Mouse (Mus musculus): Measurements from ENCODE around the gene Pdzrn3.

Pdzrn3 gene

DNA sequence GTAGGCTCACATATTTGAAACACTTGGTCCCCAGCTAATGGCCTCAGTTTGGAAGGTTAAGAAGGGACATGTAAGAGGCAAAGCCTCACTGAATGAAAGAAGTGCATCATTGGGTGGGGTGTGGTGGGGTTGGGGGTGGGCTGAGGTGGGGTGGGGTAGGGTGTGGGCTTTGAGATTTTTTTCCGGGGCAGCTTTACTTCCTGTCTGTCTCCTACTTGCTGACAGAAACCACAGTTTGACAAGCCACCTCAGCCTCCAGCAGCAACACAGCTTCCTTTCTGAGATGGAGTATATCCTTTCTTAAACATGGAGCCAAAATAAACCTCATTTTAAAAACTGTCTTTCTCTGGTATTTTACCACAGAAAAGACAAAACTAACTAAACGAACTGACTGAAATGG lies 87.5 kb downstream of the Pdzrn3 start:
- DNase-seq (ENCODE audit: low spot score in 2 of 2), result no peak

DNA sequence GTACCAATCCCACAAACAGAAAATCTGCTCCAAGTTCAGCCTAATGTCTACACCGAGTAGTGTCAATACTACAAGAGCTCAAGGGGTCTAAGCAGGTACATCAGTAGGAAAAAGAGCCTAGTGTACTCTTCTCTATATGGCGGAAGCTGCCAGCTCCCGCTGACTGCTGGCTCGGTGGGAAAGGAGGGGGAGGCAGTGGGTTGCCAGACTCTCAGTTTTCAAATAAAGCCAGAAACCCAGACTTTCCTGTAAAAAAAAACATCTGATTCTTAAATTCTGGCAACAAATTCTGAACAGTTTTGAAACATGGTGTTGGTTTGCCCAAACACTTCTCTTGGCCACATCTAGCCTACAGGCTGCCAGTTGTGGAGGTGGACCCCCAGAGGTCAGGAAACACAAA lies 88.3 kb downstream of the Pdzrn3 start:
- peak in 1 of 2 experiments; percentile 35 for DNase-seq (ENCODE audit: low spot score in 2 of 2)

DNA sequence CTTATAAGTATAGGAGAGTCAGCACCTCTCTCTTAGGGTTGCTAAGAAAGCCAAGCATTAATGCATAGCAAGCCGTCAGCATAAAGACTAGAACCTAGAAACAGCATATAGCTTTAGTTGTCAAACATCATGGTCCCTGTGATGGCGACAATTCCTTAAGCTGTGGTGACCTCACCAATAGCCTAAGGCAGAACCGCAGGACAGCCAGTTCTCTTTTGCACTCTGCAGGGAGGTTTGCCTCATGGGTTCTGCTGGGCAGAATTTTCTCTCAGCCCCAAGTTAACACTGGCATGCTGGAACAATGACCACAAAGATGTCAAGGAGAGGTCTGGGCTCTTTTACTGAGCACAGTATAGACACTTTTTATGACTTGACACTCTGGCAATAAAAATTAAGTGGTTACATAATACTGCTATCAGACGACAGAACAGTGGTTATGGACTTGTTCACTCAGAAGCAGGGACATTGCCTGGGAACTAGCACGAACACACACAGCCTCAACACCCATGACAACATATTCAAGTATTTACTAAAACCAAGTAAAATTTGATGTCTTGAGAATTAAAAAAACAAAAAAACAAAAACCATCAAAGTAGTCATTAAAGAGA lies 90.0 kb downstream of the Pdzrn3 start:
- DNase-seq (ENCODE audit: low spot score in 2 of 2), result no peak

DNA sequence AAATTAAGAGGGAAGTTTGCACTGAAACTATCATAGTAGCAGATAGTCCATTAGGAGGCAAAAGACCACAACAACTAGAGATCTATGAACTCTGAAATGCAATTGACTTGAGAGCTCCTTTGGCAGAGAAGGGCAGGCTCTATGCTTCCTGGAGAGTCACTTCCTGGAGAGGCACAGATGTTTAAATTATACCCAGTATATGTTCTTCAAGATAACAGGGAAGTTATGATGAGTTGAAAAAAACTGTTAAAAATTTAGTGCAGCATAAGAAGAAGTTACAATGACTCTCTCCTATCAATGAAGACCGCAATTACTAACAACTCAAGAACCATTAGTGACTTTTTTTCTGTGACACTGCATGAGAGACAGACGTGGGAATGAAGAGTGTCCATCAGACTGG lies 90.6 kb downstream of the Pdzrn3 start:
- DNase-seq (ENCODE audit: low spot score in 2 of 2), result no peak

DNA sequence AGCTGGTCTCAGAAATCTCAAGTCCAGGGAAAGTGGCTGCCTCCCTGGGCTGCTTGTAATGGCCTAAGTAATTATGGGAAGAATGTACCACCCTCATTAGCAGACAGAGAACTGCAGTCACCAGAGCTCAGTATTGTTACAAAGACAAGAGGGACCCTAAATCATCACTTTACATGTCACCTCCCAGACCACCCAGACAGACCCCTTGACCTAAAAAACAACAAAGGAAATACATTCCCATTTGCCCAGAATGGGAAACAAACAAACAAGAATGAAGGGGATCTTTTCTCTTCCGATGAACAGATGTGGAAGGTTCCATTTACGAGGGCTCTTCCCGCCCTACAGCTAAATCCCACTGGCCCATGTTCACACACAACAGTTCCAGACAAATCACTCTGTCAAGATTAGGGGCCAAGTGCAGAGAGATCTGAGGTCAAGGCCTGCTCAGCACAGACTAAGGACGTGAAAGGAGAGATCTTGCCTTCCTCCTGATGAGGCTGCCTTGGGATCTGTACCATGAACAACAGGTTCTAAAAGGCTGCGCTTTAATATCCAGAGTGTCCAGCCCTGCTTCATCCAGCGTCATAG lies 93.2 kb downstream of the Pdzrn3 start:
- DNase-seq (ENCODE audit: low spot score in 2 of 2), result no peak

DNA sequence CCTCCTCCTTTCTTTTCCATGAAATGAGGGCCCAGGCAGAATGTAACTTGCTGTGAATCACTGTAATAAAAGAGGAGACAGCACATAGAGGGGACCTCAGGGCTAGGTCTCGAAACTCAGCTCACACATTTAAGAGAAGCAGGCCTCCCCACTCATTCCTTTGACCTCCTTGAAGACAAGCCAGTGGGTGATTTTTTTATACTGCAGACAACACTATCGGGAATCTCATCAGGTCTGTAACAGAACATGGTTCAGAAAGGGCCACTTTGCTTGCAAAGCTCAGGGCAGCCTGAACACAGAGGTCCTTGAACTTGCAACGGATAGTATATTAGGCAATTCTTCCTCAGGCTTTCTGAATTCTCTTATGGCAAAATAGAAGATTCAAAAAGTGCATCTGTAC lies 93.8 kb downstream of the Pdzrn3 start:
- DNase-seq (ENCODE audit: low spot score in 2 of 2), result no peak

DNA sequence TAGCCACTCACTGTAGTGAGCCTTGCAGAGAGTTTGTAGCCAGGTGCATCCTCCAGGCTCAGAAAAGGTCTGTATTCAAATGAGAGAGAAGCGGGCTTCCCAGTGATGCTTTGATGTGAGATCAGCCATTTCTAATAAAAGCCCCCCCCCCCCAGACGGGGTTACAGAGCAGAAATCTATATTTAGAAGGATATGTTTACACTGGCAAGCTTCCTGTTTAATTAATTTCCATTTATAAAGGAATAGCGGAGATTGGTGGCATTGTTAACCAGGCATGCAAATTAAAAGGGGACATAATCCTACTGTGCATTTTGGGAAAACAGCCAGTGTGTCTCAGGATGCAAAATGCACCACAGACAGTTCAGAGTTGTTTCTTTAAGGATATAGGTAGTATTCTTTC lies 96.1 kb downstream of the Pdzrn3 start:
- DNase-seq (ENCODE audit: low spot score in 2 of 2), result no peak

GRCm38 (mm10) chr6:101280811-101281218 lies 96.9 kb downstream of the Pdzrn3 start:
- no peak for DNase-seq (ENCODE audit: low spot score in 2 of 2)

DNA sequence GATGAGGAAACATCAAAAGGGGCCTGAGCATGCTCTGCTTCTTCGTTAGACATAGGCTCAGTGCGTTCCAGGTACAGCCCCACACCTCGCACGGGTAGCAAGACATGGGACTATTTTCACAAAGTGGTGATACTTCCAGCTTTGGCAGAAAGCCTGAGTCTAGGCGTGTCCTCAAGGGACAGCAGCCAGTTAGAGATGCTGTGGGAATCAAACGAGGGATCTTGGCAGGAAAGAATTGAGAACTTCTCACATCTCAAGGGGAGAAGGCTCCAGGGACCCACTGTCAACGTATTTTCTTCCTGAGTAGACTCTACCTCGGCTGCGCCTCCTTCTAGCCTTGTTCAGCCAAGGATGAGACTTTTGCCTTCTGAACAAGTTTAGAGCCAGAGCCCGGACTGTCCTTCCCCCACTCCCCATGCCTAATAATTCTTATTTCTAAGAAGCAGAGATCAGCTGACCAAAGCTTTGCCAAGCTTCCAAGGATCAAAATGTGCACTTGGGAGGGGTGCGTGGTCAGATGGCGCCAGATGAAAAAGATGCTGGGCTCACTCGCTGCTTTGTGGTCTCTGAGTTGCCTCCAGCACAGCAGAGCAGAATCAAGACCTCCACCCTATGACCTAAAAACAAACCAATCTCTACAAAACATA lies 99.3 kb downstream of the Pdzrn3 start:
- DNase-seq (ENCODE audit: low spot score in 2 of 2), result peak in 1 of 2 experiments; percentile 36

- DNase-seq (ENCODE audit: low spot score in 2 of 2), result no peak
Observed at GRCm38 (mm10) chr6:101276261-101276660, 101.4 kb downstream of the Pdzrn3 start.

- DNase-seq (ENCODE audit: low spot score in 2 of 2), result no peak
Observed at GRCm38 (mm10) chr6:101275806-101276205, 101.9 kb downstream of the Pdzrn3 start.

DNA sequence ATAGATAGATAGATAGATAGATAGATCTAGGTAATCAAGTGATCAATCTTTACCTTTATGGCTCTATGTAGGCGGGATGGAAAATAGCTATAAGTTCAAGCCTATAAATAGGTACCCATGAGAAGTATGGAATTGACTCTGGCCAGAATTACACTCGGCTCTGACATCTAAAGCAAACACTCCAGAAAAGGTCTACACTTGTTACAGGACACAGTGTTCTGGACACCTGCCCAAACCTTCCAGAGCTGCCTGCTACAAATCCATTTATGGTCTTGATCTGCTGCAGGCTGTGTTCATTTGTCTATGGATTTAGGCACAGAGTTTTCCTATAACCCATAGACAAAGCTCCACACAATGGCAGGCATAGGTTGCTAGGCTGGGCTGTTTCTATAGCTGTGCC lies 102.9 kb downstream of the Pdzrn3 start:
- no peak for DNase-seq (ENCODE audit: low spot score in 2 of 2)

GRCm38 (mm10) chr6:101272256-101272655 lies 105.4 kb downstream of the Pdzrn3 start:
- DNase-seq (ENCODE audit: low spot score in 2 of 2), result no peak

GRCm38 (mm10) chr6:101271378-101272135 lies 106.1 kb downstream of the Pdzrn3 start:
- no peak for DNase-seq (ENCODE audit: low spot score in 2 of 2)

DNA sequence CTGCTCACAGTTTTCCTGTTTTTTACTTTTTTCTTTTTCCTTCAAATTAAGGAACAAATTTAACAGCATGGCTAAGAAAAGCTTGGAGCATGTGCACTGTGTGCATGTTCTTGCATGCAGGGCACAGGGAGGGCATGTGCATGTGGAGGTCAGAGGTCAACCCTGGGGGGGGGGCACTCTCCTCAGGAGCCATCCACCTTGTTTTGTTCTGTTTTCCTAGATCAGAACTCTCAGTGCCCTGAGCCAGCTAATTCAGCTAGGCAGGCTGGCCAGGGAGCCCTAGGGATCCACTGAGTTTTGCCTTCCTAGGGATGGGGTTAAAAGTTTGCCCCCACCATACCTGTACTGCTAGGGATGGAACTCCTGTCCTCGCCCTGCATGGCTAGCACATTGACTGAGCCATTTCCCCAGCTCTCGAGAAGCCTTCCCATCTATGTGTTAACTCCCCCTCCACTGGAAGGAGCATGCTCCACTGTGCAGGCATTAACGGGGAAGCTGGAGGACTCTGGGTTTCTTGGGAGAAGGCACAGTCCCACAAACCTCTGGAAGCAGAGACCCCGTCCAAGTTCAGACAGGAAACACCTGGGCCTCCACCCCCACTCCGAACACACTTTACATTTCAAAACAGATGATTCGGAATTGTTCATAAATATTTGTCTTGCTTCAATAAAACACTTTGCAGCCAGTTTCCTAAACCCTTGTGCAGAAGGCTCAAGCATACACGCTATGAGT lies 107.4 kb downstream of the Pdzrn3 start:
- no peak for DNase-seq (ENCODE audit: low spot score in 2 of 2)

GRCm38 (mm10) chr6:101269335-101270094 lies 108.2 kb downstream of the Pdzrn3 start:
- no peak for DNase-seq (ENCODE audit: low spot score in 2 of 2)

DNA sequence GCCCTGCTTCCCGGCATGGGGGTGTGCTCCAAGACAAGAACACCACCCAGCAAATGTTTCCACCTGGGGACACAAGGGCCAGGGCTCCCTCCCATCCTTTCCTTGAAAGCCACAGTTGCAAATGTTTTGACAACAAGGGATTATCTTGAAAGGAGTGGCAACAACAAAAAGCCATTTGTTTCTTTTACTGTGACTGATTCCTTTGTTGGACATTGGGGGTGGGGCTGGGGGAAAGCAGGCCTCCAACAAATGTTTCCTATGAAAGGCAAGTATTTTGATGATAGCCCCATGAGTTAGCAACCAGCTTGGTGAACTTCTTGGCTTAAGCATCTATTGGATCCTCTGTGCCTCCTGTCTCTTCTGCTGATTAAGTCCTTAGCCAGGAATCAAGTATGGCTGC lies 109.4 kb downstream of the Pdzrn3 start:
- DNase-seq (ENCODE audit: low spot score in 2 of 2), result no peak

DNA sequence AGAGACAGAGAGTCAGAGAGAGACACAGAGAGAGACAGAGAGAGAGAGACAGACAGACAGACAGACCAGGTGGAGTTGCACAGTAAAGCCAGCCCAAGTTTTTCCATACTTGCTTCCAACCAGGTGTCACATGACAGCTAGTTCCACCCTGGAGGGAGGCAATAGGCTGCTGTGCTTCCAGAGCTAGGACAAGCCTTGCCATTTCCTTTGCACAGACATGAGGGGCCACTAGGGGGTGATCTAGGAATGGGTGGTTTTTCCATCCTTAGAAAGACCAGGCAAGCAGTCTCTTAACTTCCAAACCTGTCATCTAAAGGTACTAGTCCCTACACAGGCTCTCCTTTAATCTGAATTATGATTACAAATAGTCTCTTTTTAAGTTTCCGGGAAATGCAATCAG lies 110.9 kb downstream of the Pdzrn3 start:
- peak in 1 of 2 experiments; percentile 82 for DNase-seq (ENCODE audit: low spot score in 2 of 2)

GRCm38 (mm10) chr6:101263544-101263943 lies 114.2 kb downstream of the Pdzrn3 start:
- DNase-seq (ENCODE audit: low spot score in 2 of 2), result no peak

GRCm38 (mm10) chr6:101261513-101261912 lies 116.2 kb downstream of the Pdzrn3 start:
- DNase-seq (ENCODE audit: low spot score in 2 of 2), result peak in 1 of 2 experiments; percentile 42

DNA sequence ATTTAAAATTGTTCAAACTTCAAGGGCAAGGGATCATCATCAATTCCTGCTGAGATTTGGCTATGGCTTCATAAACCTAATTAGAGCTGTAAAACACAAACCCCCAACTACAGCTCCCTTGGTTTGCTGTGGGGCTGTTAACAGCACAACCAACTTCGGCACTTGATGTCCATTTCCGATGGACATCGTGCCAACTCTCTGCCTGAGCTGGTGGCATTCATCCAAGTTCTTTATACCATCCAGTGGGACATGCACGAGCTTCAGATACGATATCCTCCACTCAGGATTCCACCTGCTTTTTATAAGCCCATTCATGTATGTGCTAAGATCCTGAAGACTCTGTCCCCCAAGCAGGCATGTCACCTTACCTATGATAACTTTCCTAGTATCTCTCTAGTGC lies 118.3 kb downstream of the Pdzrn3 start:
- DNase-seq (ENCODE audit: low spot score in 2 of 2), result no peak
